Mouse (Mus musculus): ENCODE results near the gene Ddo. TPM values are rescaled to one million over a fixed set of nuclear protein-coding genes. Genes with fewer than 3 reads are reported as not detected.

Ddo gene
- polyA plus RNA-seq, 1 experiment from 2014 or later, result 0.45 TPM

DNA sequence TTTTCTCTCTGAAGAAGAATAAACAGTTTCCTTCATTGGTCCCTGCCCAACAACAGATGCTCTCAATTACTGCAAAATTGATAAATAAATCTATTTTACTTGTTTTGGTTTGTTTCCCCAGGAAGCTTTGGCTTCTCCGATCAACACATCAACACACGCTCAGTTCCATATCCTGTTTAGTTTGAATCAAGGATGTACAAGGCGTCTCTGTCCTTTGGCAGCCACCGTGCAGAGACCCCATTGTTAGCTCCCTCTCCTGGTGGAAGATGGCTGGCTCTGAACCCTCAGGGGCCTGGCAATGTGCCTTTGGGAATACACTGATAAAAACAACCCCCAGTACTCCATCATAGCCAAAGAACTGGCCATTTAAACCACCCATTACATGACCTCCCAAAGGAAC is 95.3 kb downstream of the Ddo start:
- H3K4me2 ChIP-seq (replicated peaks), result no peak overlapping the region
- no peaks in the 10 kb centered on the region for H3K4me1 ChIP-seq (replicated peaks)
- H3K27ac ChIP-seq, result no peak overlapping the region
- no peak overlapping the region for H3K9ac ChIP-seq
- 53% methylated on average over 4 of the region's 4 CpGs for WGBS
- H3K27me3 ChIP-seq (replicated peaks), result no peaks in the 10 kb centered on the region
- H3K9me3 ChIP-seq, result no peaks in the 10 kb centered on the region
- ATAC-seq, result no peak
- no peaks in the 10 kb centered on the region for H3K36me3 ChIP-seq
- H3K4me3 ChIP-seq (replicated peaks), result no peak overlapping the region

- no peak overlapping the region for H3K9ac ChIP-seq
- H3K27ac ChIP-seq, result no peak overlapping the region
- H3K4me3 ChIP-seq (replicated peaks), result no peak overlapping the region
- ATAC-seq, result no peak
- no peaks in the 10 kb centered on the region for H3K27me3 ChIP-seq (replicated peaks)
- no peaks in the 10 kb centered on the region for H3K9me3 ChIP-seq
- H3K4me1 ChIP-seq (replicated peaks), result no peaks in the 10 kb centered on the region
- 69% methylated on average over 4 of the region's 4 CpGs for WGBS
- no peak overlapping the region for H3K4me2 ChIP-seq (replicated peaks)
- H3K36me3 ChIP-seq, result no peaks in the 10 kb centered on the region
Observed at GRCm38 (mm10) chr10:40725471-40725870, 95.7 kb downstream of the Ddo start.

DNA sequence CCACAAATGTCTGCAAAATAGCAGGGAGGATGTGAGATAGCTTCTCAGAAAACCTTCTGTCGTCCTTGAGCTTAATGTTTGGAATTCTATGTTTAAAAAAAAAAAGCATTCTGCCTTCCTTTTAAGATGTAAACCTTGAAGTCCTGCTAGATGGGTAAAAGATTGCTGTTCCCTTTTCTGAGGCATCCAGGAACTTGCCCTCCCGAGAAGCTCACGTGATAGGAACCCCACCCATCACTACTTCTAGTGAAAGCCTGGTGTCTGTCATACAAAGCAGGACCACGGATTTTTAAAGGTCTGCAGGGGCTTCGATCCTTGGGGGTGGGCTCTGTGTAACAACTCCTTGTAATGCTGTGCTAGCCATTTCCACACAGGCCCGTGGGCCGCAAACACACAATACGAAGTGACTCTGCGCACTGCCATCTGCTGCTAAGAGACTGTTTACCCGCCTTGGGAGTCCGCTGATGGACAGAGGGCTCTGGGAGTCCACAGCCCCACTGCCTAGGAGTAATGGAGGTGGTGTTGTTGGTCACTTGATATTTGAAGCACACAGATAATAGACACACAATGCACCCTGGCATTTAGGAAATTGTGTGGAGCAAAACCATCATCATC is 96.6 kb downstream of the Ddo start:
- H3K27ac ChIP-seq, result no peak overlapping the region
- no peaks in the 10 kb centered on the region for H3K27me3 ChIP-seq (replicated peaks)
- no peaks in the 10 kb centered on the region for H3K4me1 ChIP-seq (replicated peaks)
- ATAC-seq, result no peak
- H3K36me3 ChIP-seq, result no peaks in the 10 kb centered on the region
- no peak overlapping the region for H3K4me2 ChIP-seq (replicated peaks)
- no peak overlapping the region for H3K4me3 ChIP-seq (replicated peaks)
- no peak overlapping the region for H3K9ac ChIP-seq
- H3K9me3 ChIP-seq, result no peaks in the 10 kb centered on the region
- 51% methylated on average over 11 of the region's 11 CpGs for WGBS

DNA sequence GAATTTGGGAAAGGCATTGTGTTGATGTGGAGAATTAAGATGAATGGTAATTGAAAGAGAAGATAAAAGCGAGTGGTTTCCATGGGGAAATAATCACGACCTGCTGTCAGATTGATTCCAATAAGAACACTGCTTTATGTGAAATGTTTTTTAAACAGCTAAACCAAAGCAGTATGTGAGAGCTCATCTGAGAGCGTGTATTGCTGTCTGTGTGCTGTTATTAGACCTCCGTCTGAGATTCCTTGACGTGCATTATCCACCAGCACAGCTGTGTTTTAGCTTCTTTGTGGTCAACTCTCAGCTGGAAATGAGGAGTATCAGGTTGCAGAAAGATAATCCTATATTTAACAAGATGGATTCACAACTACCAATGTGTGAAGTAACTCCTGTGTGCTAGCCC is 97.2 kb downstream of the Ddo start:
- no peaks in the 10 kb centered on the region for H3K36me3 ChIP-seq
- no peaks in the 10 kb centered on the region for H3K4me1 ChIP-seq (replicated peaks)
- no peak overlapping the region for H3K4me3 ChIP-seq (replicated peaks)
- no peak for ATAC-seq
- no peak overlapping the region for H3K9ac ChIP-seq
- no peaks in the 10 kb centered on the region for H3K27me3 ChIP-seq (replicated peaks)
- no peak overlapping the region for H3K4me2 ChIP-seq (replicated peaks)
- WGBS, result 56% methylated on average over 5 of the region's 5 CpGs
- no peaks in the 10 kb centered on the region for H3K9me3 ChIP-seq
- no peak overlapping the region for H3K27ac ChIP-seq

DNA sequence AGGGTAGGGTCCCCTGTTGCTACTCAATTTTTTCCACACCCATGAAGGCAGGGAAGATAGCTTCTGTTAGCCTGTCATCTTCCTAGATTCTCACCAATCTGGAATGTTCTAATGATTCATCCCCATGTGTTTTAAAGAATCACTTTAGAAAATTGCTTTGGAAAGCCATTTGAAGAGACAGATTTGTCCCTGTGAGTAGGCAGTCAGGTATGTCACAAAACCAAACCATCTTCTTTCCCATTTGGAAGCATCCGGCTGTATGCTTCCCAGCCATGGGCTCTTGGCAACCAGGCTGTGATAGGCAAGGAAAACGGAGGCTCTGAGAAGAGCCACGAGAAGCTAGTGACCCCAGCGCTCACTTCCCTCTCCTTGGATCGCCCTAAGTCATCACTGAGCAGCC is 100.4 kb downstream of the Ddo start:
- Histone ChIP-seq H3K27ac (no peak overlapping the region), H3K9me3 (no peaks in the 10 kb centered on the region), H3K4me2 (replicated peaks) (no peak overlapping the region), H3K36me3 (no peaks in the 10 kb centered on the region), H3K4me3 (replicated peaks) (no peak overlapping the region), H3K9ac (no peak overlapping the region), H3K27me3 (replicated peaks) (no peaks in the 10 kb centered on the region), H3K4me1 (replicated peaks) (no peaks in the 10 kb centered on the region)
- ATAC-seq, result no peak
- 72% methylated on average over 5 of the region's 5 CpGs for WGBS

Other genes starting within 250 kb of the Ddo start
- not detected in 2 replicates for gene Slc22a16, start 59.7 kb upstream of the Ddo start, polyA plus RNA-seq (2015; fragmentation: Nextera tagmentation; extraction: Ambion mirVana)
- 4.2 and 4.3 TPM in 2 replicates for gene Mettl24, start 53.3 kb downstream of the Ddo start, polyA plus RNA-seq (2015; fragmentation: Nextera tagmentation; extraction: Ambion mirVana)